Mouse (Mus musculus): ENCODE results near the gene Hoxa3. TPM values are rescaled to one million over a fixed set of nuclear protein-coding genes. Genes with fewer than 3 reads are reported as not detected.

The Hoxa3 gene
- polyA plus RNA-seq, 1 experiment = not detected

- TF ChIP-seq POLR2A (IDR thresholded peaks at IDR 0.05; ENCODE audit: borderline replicate concordance, low read depth, low read length) = no peak
- TF ChIP-seq CTCF (IDR thresholded peaks at IDR 0.05; ENCODE audit: low read depth, low read length) = no peak
- Histone ChIP-seq H3K4me3 (ENCODE audit: insufficient read depth, low read length) (peak overlapping the region; percentile 26; the same call in 1 of the 2 replicates), H3K27ac (ENCODE audit: insufficient read depth, low read depth, low read length) (no peak overlapping the region), H3K4me1 (ENCODE audit: control insufficient read depth, insufficient read depth, low read length) (no peaks in the 10 kb centered on the region)
These were observed 40.7 kb upstream of the Hoxa3 start for GRCm38 (mm10) chr6:52253511-52254500.

GRCm38 (mm10) chr6:52252775-52253376 lies 39.7 kb upstream of the Hoxa3 start:
- no peaks in the 10 kb centered on the region for H3K4me1 ChIP-seq (ENCODE audit: control insufficient read depth, insufficient read depth, low read length)
- TF ChIP-seq CTCF (IDR thresholded peaks at IDR 0.05; ENCODE audit: low read depth, low read length) (no peak), POLR2A (IDR thresholded peaks at IDR 0.05; ENCODE audit: borderline replicate concordance, low read depth, low read length) (no peak)
- no peak overlapping the region for H3K27ac ChIP-seq (ENCODE audit: insufficient read depth, low read depth, low read length)
- 0 out of 2 replicates have a peak overlapping the region, but pooled peaks have one; percentile 26 for H3K4me3 ChIP-seq (ENCODE audit: insufficient read depth, low read length)

- no peak overlapping the region for H3K4me3 ChIP-seq (ENCODE audit: insufficient read depth, low read length)
- H3K27ac ChIP-seq (ENCODE audit: insufficient read depth, low read depth, low read length) = no peak overlapping the region
- H3K4me1 ChIP-seq (ENCODE audit: control insufficient read depth, insufficient read depth, low read length) = no peaks in the 10 kb centered on the region
- TF ChIP-seq POLR2A (IDR thresholded peaks at IDR 0.05; ENCODE audit: borderline replicate concordance, low read depth, low read length) (no peak), CTCF (IDR thresholded peaks at IDR 0.05; ENCODE audit: low read depth, low read length) (no peak)
These were observed 39.1 kb upstream of the Hoxa3 start for GRCm38 (mm10) chr6:52252016-52252774.

- H3K4me1 ChIP-seq (ENCODE audit: control insufficient read depth, insufficient read depth, low read length) = no peaks in the 10 kb centered on the region
- TF ChIP-seq POLR2A (IDR thresholded peaks at IDR 0.05; ENCODE audit: borderline replicate concordance, low read depth, low read length) (no peak), CTCF (IDR thresholded peaks at IDR 0.05; ENCODE audit: low read depth, low read length) (no peak)
- no peak overlapping the region for H3K27ac ChIP-seq (ENCODE audit: insufficient read depth, low read depth, low read length)
- H3K4me3 ChIP-seq (ENCODE audit: insufficient read depth, low read length) = no peak overlapping the region
These were observed 38.2 kb upstream of the Hoxa3 start for GRCm38 (mm10) chr6:52251177-52251879.

GRCm38 (mm10) chr6:52249826-52250225 lies 36.7 kb upstream of the Hoxa3 start:
- no peak for TF ChIP-seq CTCF (IDR thresholded peaks at IDR 0.05; ENCODE audit: low read depth, low read length)
- TF ChIP-seq POLR2A (IDR thresholded peaks at IDR 0.05; ENCODE audit: borderline replicate concordance, low read depth, low read length) = no peak
- Histone ChIP-seq H3K4me3 (ENCODE audit: insufficient read depth, low read length) (no peak overlapping the region), H3K27ac (ENCODE audit: insufficient read depth, low read depth, low read length) (no peak overlapping the region), H3K4me1 (ENCODE audit: control insufficient read depth, insufficient read depth, low read length) (no peaks in the 10 kb centered on the region)

GRCm38 (mm10) chr6:52249415-52249738 lies 36.2 kb upstream of the Hoxa3 start:
- TF ChIP-seq POLR2A (IDR thresholded peaks at IDR 0.05; ENCODE audit: borderline replicate concordance, low read depth, low read length) = no peak
- 0 out of 2 replicates have a peak, but pooled peaks have one; percentile 8 for TF ChIP-seq CTCF (IDR thresholded peaks at IDR 0.05; ENCODE audit: low read depth, low read length)

GRCm38 (mm10) chr6:52248638-52249414 lies 35.7 kb upstream of the Hoxa3 start:
- TF ChIP-seq POLR2A (IDR thresholded peaks at IDR 0.05; ENCODE audit: borderline replicate concordance, low read depth, low read length) (no peak), CTCF (IDR thresholded peaks at IDR 0.05; ENCODE audit: low read depth, low read length) (no peak)

More at GRCm38 (mm10) chr6:52249415-52249738, 36.2 kb upstream of the Hoxa3 start:
- H3K4me1 ChIP-seq (ENCODE audit: control insufficient read depth, insufficient read depth, low read length) = no peaks in the 10 kb centered on the region
- no peak overlapping the region for H3K27ac ChIP-seq (ENCODE audit: insufficient read depth, low read depth, low read length)
- peak overlapping the region; percentile 17; the same call in 1 of the 2 replicates for H3K4me3 ChIP-seq (ENCODE audit: insufficient read depth, low read length)

GRCm38 (mm10) chr6:52247766-52248637 lies 34.9 kb upstream of the Hoxa3 start:
- Histone ChIP-seq H3K4me1 (ENCODE audit: control insufficient read depth, insufficient read depth, low read length) (no peaks in the 10 kb centered on the region), H3K27ac (ENCODE audit: insufficient read depth, low read depth, low read length) (no peak overlapping the region), H3K4me3 (ENCODE audit: insufficient read depth, low read length) (no peak overlapping the region)
- no peak for TF ChIP-seq POLR2A (IDR thresholded peaks at IDR 0.05; ENCODE audit: borderline replicate concordance, low read depth, low read length)
- TF ChIP-seq CTCF (IDR thresholded peaks at IDR 0.05; ENCODE audit: low read depth, low read length) = no peak

More at GRCm38 (mm10) chr6:52248638-52249414, 35.7 kb upstream of the Hoxa3 start:
- no peaks in the 10 kb centered on the region for H3K4me1 ChIP-seq (ENCODE audit: control insufficient read depth, insufficient read depth, low read length)
- peak overlapping the region; percentile 17; the same call in 1 of the 2 replicates for H3K4me3 ChIP-seq (ENCODE audit: insufficient read depth, low read length)
- no peak overlapping the region for H3K27ac ChIP-seq (ENCODE audit: insufficient read depth, low read depth, low read length)
